9 mouse cellular contexts compared by ENCODE assay signal in genomic region chr5:136428498-136429060, GRCm38 (mm10).
DNase-seq lines count a peak whose midpoint lies in the region; ATAC-seq lines count a peak whose summit lies in the region.
"Had no signal": no experiment of that assay in that cellular context is flagged by ENCODE, and none has a peak within 500 bp of the region (broad histone marks: within the 10 kb centered on the region; RNA-seq: fewer than 3 reads in every experiment).

No protein-coding gene starts in this region.

- no peak overlapping the region for H3K9ac ChIP-seq in liver, embryonic 12.5 days
- H3K9ac ChIP-seq in forebrain, embryonic 12.5 days = no peak overlapping the region
- H3K9ac ChIP-seq in intestine, embryonic 16.5 days (ENCODE audit: low read depth, low read length) = no peak overlapping the region
- H3K9ac ChIP-seq in midbrain, embryonic 12.5 days (replicated peaks) = no peak overlapping the region

- H3K4me1 ChIP-seq in liver, embryonic 12.5 days = peaks cover 29% of the 10 kb centered on the region
- peaks cover 18% of the 10 kb centered on the region for H3K4me1 ChIP-seq in forebrain, embryonic 12.5 days
- peaks cover 24% of the 10 kb centered on the region for H3K4me1 ChIP-seq in intestine, embryonic 16.5 days (ENCODE audit: control insufficient read depth, insufficient read depth, low read length)
- 0 out of 2 replicates have a peak, but pooled peaks cover 4% of the 10 kb centered on the region for H3K4me1 ChIP-seq in midbrain, embryonic 12.5 days

- H3K27ac ChIP-seq in liver, embryonic 12.5 days = no peak overlapping the region
- peak overlapping the region; percentile 38 for H3K27ac ChIP-seq in forebrain, embryonic 12.5 days
- H3K27ac ChIP-seq in intestine, embryonic 16.5 days (ENCODE audit: low read length) = peak overlapping the region; percentile 34; the same call in 1 of the 2 replicates
- 0 out of 2 replicates have a peak overlapping the region, but pooled peaks have one; percentile 21 for H3K27ac ChIP-seq in midbrain, embryonic 12.5 days (replicated peaks)

- 59% methylated on average over 6 of the region's 6 CpGs for WGBS in liver, embryonic 12.5 days (ENCODE audit: insufficient replicate concordance)
- WGBS in forebrain, embryonic 12.5 days = 80% methylated on average over 6 of the region's 6 CpGs
- WGBS in intestine, embryonic 16.5 days = 43% methylated on average over 6 of the region's 6 CpGs
- WGBS in midbrain, embryonic 12.5 days = 81% methylated on average over 6 of the region's 6 CpGs

- DNase-seq in liver = peak; percentile 12
- DNase-seq in frontal cortex, adult 2 months (ENCODE audit: extremely low spot score in 1 of 2, low spot score in 1 of 2) = no peak

- ATAC-seq in liver, embryonic 12.5 days = no peak
- no peak for ATAC-seq in forebrain, embryonic 12.5 days (ENCODE audit: low FRiP score)
- ATAC-seq in intestine, embryonic 16.5 days = no peak
- no peak for ATAC-seq in midbrain, embryonic 12.5 days (ENCODE audit: low FRiP score, low read depth)
- no peak for ATAC-seq in granulocyte monocyte progenitor cell, adult 5-6 weeks (replicated peaks; ENCODE audit: poor library complexity, severe bottlenecking)
- no peak for ATAC-seq in erythroblast, adult 5-6 weeks (replicated peaks; ENCODE audit: low FRiP score, poor library complexity, severe bottlenecking)

- H3K4me2 ChIP-seq in liver, embryonic 12.5 days = no peak overlapping the region
- no peak overlapping the region for H3K4me2 ChIP-seq in forebrain, embryonic 12.5 days
- H3K4me2 ChIP-seq in intestine, embryonic 16.5 days (ENCODE audit: low read depth, low read length) = no peak overlapping the region
- H3K4me2 ChIP-seq in midbrain, embryonic 12.5 days (replicated peaks) = no peak overlapping the region

- H3K4me3 ChIP-seq in liver, embryonic 12.5 days = no peak overlapping the region
- H3K4me3 ChIP-seq in forebrain, embryonic 12.5 days (replicated peaks) = no peak overlapping the region
- no peak overlapping the region for H3K4me3 ChIP-seq in intestine, embryonic 16.5 days (ENCODE audit: low read length)
- H3K4me3 ChIP-seq in midbrain, embryonic 12.5 days = no peak overlapping the region

- H3K27me3 ChIP-seq in liver, embryonic 12.5 days (replicated peaks) = no peaks in the 10 kb centered on the region
- no peaks in the 10 kb centered on the region for H3K27me3 ChIP-seq in forebrain, embryonic 12.5 days
- no peaks in the 10 kb centered on the region for H3K27me3 ChIP-seq in intestine, embryonic 16.5 days (replicated peaks; ENCODE audit: control insufficient read depth, insufficient read depth, low read length)
- no peaks in the 10 kb centered on the region for H3K27me3 ChIP-seq in midbrain, embryonic 12.5 days

- no peaks in the 10 kb centered on the region for H3K9me3 ChIP-seq in liver, embryonic 12.5 days (replicated peaks)
- H3K9me3 ChIP-seq in forebrain, embryonic 12.5 days = no peaks in the 10 kb centered on the region
- no peaks in the 10 kb centered on the region for H3K9me3 ChIP-seq in intestine, embryonic 16.5 days (ENCODE audit: control insufficient read depth, low read length)
- no peaks in the 10 kb centered on the region for H3K9me3 ChIP-seq in midbrain, embryonic 12.5 days
- H3K9me3 ChIP-seq: G1E had no signal

- no peaks in the 10 kb centered on the region for H3K36me3 ChIP-seq in liver, embryonic 12.5 days
- H3K36me3 ChIP-seq in forebrain, embryonic 12.5 days (replicated peaks) = no peaks in the 10 kb centered on the region
- H3K36me3 ChIP-seq in intestine, embryonic 16.5 days (ENCODE audit: control insufficient read depth, insufficient read depth, low read length) = no peaks in the 10 kb centered on the region
- no peaks in the 10 kb centered on the region for H3K36me3 ChIP-seq in midbrain, embryonic 12.5 days
- H3K36me3 ChIP-seq: G1E had no signal
